Mouse (Mus musculus): ENCODE measurements around the gene Erbb3.
"Not testable (repeated sequence)": the region's sequence is repeated elsewhere in the genome, so short reads cannot be mapped to it uniquely, and the experiment has no call there.

Erbb3 gene

DNA sequence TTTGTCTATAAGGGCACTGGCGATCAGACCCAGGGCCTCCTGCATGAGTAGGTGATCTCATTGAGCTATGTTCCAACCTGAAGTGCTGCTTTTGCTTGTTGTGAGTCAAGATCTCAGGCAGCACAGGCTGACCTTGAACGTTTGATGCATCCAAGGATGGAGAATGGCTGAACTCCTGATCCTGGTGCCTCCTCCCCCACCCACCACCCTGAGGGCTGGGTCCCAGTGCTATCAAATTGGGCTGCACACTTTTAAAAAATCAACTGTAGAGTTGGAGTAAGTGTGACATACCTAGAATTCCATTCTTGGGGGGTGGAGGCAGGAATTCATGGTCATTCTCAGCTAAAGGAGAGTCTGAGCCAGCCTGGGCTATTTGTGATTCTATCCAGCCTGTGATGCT, 17.0 kb upstream of the Erbb3 start:
- no peak for DNase-seq

DNA sequence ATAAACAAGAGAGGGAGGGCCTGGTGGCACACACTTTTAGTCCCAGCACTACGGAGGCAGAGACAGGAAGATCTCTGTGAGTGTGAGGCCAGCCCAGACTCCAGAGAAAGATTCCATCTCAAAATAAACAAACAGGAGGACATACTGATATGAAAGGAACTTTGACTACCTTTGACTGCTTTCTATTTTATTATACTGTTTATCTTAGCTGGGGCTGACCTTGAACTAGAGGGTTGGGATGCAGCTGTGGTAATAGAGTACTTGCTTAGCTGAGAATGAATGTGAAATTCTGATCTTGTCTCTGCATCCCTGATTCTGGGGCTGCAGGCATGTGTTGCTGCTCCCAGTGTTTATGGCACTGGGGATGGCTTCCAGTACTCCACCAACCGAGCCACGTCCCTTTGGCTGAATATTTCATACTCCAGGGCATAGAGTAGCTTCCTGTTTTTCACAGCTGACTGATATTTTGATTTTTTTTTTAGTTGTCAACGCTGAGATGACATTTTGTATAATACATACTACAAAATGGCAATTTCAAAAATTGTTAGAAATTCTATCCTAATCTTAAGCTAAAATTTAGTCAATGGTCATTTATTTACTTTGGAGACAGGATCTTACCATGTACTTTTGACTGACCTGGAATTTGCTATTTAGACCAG, 13.1 kb upstream of the Erbb3 start:
- DNase-seq, result no peak

DNA sequence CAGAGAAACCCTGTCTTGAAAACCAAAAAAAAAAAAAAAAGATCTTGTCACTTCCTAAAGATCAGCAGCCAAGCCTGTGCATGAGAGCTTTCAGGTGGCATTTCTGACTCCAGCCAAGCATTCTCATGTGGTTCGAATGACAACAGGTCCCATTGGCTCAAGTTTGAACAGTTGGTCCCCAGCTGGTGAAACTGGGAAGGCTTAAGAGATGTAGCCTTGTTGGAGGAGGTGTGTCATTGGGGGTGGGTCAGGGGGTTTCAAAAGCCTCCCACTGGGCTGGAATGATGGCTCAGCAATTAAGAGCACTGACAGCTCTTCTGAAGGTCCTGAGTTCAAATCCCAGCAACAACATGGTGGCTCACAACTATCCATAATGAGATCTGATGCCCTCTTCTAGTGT, 12.0 kb upstream of the Erbb3 start:
- DNase-seq, result no peak

DNA sequence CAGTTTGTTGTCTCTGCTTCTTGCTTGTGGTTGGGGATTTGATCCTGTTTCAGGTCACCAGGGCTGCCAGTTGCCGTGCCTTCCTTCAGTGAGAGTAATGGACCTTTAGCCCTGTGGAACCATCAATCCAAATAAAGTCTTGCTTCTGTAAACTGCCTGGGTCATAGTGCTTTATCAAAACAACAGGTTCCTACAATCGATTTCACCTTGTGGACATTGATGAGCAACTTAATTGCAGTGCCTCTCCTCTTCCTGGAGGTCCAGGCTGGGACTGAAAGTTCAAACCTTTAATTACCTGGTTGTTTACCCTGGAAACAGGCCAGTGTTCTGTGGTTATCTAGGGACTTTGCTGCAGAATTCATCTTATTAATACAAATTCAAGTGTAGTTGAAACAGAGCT, 9.0 kb upstream of the Erbb3 start:
- no peak for DNase-seq

DNA sequence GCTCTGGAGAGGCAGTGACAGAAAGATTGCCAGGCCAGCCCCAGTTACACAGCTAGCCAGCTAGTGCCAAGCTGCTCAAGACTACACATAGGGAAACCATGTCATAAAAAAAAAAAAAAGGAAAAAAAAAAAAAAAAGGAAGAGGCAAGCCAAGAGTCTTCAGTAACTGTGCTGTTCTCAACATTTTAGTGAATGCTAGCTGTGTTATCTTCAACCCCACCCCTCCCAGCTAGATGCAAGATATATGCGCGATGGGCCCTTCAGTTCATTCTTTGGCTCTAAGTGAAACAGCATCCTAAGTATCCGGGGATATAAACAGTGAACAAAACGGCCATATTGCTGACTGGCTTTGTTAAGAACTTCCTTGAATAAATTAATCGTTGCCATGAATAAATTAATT, 3.3 kb upstream of the Erbb3 start:
- no peak for DNase-seq

DNA sequence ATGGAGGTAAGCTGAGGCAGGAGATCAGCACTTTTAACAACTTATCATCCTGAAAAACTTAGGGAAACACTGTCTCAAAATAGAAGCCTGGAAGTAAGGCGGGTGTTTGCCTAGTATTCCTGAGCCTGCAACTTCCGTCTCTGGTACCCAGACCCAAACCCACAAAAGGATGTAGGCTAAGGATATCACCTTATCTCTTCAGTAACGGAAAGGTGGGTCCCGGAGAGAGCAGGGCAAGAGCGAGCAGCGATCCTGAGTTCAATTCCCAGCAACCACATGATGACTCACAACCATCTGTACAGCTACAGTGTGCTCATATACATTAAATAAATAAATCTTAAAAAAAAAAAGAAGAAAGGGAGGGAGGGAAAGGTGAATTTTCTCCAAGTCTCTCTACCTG, 2.0 kb upstream of the Erbb3 start:
- no peak for DNase-seq

DNA sequence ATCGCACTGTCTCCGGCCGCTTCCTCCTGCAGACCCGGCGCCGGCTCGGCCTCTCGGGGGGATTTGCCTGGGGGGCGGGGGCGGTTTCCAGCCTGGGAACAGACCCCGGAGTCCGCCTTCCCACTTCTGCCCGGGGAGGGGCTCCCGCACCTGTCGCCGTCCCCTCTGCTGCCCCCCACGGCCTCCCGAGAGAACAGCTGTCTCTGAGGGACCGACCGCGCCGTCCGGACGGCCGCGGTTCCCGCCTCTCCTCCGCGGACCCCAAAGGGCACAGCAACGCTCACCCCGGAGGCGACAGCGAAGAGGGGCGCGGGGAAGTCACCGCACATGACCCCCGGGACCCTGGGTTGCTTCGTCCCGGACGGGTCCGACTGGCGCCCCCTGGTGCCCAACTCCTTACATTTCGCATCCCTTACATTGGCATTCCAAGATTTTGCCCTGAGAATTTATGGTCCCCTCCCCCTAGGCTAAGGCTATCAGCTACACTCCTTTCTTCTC, 790 bp upstream of the Erbb3 start:
- peak; percentile 69 to 72 for DNase-seq

DNA sequence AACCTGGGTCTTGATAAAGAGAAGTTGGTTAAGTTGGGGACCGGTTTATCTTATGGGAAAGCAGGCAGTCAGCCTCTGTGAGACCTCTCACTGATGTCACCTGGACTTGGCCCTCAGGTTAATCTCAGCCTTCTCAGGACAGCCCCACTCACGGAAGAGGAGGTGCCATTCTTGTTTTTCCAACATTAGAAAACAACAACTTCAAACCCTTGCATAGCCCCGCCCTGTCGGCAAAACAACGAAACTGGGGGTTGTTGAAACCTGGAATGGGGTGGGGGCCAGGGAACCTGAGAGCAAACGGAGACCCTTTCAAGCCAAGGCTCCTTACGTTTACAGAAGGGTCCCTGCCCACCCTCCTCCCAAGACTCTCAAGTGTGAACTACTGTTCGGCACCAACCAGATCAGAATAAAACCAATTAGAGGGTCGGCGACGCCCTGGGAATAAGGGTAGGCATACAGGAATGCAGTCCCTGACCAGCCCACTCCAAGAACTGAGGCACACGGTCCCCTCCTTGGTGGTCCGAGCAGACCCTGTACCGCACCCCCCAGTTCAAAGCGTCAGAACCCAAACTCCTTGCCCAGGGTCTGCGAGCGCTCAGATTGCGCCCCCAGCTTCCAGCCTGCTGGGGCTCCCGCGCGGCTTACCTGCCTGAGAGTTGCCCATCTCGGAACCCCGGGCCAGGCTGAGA, 533 bp downstream of the Erbb3 start:
- no peak for DNase-seq

DNA sequence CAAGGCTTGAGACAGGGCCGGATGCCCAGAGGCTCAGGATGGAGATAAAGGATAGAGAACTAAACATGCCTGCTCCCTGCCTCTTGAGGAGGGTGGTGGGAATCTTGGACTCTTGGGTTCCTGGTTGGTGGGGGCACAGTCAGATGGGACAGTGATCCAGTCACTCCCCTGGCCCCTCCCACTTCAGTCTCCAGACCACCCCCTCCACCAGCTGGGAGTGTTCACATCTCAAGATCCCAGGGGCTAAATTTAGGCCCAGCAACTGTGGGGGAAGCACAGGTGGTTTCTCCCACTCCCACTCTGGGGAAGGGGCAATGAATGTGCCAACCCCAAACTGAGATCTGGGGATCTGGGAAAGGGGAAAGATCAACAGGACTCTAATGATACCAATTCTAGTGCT, 1.3 kb downstream of the Erbb3 start:
- DNase-seq, result no peak

DNA sequence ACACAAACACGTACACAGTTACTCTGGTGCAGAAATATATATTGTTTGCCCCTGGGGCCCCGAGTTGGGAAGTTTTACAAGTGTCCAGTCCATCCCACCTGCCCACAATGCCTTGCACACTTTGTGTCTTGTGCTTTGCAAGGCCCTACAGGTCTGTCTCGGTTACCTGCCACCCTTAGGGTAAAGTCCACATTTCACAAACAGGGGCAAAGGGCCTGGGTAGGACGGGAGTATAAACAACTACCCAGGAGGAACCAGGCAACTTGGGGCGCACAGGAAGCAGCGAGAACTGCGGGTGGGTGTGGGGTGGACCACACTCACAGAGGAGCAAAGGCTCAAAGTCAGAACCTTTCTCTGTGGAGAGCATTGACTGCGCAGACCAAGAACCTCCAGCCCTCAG, 1.8 kb downstream of the Erbb3 start:
- DNase-seq, result no peak

DNA sequence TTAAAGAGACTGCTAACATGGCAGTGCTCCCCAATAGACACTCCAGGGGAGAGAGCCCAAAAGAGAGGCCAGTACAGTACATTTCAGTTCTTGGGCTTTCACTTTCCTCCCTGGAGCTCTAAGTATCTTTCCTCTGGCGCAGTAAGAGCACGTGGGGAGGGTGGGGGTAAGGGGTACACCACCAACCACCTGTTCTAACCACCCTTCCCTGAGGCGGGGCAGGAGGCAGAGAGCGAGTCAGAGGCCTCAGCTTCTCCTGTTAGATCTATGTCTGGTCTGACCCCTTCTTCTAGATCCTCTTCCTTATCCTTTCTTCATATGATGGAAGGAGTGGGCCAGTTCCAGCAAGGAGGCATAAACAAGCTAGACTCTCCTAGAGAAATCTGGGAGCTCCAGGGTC, 2.3 kb downstream of the Erbb3 start:
- no peak for DNase-seq

DNA sequence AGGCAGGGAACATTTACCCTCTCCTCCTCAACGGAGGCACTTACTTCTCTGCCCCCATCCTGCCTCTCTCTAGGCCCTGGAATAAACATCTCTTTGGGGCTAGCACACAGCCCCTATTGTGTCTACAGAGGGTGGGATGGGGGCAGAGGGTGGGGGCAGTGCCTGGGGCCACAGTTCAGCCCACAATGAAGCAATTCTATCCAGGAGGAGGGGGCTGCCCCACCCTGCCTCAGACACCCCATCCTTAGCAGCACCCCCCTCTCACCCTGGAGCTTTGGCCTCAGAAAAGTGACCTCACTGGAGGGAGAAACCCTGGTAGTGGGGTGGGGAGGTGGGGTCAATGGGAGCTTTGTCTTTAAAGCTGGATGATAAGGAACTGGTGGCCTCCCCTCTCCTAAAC, 2.9 kb downstream of the Erbb3 start:
- DNase-seq, result no peak

DNA sequence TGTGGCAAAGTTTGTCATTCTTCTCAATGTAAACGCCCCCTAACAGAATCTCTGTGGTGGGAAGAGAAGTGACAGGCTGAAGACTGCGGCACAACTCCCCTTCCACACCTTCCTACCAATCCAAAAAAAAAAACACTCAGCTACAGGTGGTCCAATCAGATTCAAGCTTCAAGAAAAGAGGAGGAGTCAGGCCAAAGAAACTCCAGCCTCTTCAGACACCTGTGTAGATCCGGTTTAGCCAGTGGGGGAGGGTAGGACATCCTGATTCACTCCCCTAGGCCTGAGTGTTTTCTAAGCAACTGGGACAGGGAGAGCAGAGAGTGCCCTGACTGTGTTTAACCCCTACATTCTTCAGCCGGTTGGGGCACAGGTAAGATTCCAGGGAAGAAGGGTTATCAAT, 5.1 kb downstream of the Erbb3 start:
- no peak for DNase-seq

DNA sequence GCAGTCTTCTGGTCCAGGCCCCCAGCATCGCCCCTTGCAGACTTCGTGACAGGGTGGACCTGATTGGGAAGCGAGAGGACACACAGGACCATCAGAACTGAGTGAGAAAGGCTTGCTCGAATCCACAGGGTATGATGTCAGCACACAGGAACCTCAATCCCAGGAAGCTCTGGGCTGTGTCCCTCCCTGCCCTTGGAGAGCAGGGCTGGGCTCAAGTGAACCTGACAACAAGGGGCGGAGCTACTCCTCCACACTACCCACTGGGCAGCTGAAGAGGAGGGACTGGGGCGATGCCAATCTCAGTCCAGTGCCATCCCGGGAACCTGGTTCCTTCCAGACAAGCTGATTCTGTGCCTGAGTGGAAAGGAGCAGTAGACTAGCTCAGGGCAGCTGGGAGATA, 5.8 kb downstream of the Erbb3 start:
- peak; percentile 28 to 48 for DNase-seq

DNA sequence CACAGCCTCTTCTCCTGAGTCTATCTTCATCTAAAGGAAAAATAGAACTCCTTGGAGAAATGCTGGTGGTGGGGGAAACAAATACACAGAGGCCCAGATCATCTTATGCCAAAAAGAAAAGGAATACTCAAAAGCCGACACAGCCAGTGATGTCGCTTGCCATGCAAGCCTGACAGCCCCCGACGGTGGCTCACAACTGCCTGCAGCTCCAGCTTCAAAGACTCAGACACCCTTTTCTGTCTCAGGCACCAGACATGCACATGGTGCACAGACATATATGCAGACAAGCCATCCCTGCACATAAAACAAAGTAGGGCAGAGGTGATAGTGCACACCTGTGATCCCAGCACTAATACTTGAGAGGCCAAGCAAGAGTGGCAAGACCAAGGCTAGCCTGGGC, 9.7 kb downstream of the Erbb3 start:
- no peak for DNase-seq

DNA sequence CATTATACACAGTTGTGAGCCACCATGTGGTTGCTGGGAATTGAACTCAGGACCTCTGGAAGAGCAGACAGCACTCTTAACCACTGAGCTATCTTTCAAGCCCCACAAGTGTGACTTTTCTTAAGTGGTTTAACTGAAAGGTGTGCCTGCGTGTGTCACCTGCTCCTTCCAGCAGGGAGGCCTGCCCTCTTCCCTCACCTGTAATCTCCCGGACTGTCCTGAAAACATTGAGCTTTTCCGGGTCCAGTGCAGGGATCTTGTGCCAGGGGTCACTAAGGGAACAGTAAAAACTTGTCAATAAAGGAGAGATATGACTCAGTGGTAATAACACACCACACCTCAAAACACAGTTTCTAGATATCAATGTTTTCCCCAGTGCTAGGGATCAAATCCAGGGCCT, 10.2 kb downstream of the Erbb3 start:
- no peak for DNase-seq

DNA sequence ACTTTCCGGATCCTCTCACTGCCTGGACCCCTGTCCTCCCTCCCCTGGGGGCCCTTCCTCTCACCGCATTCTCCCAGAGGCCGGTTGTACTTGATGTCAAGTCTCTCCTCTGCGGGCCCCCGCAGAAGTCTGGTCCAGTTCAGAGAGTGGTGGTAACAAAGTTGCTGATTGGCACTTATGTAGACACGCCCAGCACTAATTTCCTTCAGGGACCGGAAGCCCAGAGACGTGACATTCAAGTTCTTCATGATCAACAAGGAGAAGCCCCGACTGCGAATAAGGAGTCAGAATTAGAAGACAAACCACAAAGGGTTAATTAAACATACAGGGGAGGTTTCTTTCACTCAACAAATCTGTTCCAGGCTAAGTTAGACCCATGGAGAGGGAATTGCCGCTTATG, 11.1 kb downstream of the Erbb3 start:
- DNase-seq, result no peak

DNA sequence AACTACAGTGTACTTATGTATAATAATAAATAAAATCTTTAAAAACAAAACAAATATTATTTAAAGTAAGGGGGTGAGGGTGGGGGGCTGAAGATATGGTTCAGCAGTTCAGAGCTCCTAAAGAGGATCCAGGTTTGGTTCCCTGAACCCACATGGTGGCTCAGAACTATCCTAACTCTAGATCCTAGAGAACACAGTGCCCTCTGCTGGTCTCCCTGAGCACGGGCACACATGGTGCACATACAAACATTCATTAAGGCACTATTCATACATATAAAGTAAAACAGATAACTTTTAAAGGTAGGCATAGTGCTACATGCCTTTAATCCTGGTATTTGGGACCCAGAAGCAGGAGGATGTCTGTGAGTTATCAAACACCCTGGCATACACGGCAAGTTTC, 14.4 kb downstream of the Erbb3 start:
- no peak for DNase-seq

DNA sequence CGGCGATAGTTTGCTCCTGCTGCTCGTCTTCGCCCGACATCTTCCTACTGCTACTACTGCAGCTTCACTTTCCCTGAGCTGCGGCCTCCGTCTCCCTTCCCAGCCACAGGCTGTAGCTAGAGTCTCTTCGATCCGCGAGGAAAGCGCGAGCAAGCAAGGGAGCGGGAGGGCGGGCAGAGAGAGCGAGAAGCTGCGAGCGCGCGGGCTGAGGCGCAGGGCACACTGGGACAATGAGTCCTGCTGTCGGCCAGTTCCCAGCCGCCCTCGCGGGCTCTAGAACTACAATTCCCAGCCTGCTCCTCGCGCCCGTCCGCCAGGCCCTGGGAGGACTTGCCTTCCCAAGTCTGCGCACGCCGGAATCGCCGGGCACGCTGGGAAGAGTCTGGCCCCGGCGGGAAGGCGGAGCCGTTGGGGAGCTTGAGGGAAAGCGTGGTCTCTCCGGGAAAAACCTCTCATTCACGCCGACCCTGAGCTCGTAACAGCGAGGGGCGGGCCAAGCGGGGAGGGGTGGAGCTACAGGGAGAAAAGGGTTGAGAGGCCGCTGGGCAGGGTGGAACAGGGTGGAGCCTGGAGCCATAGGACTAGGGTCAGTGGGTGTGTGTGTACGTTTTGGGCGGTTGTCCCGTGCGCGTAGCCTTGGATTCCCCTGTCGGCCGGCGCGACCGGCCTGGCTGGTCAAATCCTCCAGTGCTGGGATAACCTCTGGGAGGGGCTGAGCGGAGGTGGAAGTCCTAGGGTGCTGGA, 23.5 kb downstream of the Erbb3 start, which contains the start of gene Pa2g4:
TSS of gene Pa2g4 (minus strand) at position 200 of the 744 bp plus-strand sequence.
- DNase-seq, result peak; percentile 96 to 98

DNA sequence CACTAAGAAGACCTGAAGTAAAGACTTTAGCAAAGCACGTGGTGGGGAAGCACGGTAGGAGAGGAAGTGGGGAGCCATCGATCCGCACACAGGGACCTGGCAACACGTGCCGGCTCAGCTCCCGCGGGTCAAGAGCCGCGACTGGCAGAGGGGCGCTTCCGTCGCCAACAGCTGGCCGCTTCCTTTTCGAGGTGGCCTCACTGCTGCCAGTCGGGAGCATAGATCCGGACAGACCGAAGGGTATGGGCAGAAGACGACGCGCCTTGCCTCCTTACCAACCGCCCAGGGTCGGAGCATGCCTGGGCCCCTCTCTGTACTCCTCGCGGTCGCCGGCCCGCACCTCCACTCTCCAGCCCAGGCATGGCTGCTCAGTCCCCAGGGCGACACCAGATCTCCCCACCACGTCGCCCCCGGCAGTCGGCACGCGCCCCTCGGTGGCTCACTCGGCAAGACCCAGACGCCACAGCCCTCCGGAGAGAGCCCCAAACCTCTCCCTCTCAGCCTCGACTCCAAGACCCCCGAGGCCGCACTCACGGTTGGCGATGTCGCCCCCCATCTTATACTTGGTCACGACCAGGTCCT, 24.2 kb downstream of the Erbb3 start:
- DNase-seq, result peak in 1 of 2 experiments; percentile 38

DNA sequence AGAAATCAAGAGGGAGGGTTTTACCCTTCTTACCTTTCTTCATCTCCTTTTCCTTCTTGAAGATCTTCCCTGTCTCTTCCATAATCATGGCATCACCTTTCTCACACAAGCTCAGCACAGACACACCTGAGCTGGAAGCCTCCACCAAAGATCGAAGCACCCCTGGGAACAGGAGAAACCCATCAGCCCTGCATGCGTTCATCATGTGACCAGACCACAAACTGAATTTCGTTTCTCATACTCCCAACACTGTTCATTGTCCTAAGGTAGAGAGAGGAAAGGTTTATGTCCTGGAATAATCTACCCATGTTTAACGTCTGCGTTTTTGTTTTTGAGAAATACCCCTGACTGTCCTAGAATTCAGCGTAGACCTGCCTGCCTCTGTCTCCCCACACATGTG, 25.9 kb downstream of the Erbb3 start:
- DNase-seq, result no peak

DNA sequence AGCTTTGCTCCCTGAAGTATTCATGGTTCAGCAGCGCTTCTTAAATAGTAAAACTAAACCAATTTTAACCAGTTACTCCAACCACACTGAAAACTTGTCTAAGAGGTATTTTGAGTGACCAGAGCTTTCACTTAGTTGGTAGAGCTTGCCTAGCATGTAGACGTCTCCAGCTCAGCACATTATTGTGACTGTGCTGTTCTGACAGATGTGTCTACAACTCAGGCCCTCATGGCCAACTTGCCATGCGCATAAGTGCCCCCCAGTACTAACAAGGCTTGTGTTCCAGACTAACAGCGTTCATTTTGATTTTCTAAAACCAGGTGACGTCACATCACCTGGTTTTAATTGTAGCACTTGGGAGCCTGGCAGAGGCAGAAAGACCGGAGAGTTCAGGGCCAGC, 32.5 kb downstream of the Erbb3 start:
- DNase-seq, result no peak

DNA sequence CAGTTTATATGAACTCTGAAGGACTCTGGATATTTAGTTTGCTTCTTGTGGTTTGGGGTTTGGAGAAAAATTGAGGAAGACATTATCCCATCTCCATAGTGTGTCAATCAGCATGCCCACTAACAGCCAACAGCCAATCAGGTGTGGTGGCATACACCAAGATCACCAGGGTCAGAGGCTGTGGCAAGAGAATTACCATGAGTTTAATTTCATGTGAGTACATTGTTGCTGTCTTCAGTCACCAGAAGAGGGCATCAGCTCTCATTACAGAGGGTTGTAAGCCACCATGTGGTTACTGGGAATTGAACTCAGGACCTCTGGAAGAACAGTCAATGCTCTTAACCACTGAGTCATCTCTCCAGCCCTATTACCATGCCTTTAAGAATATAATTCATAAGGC, 33.2 kb downstream of the Erbb3 start:
- no peak for DNase-seq

DNA sequence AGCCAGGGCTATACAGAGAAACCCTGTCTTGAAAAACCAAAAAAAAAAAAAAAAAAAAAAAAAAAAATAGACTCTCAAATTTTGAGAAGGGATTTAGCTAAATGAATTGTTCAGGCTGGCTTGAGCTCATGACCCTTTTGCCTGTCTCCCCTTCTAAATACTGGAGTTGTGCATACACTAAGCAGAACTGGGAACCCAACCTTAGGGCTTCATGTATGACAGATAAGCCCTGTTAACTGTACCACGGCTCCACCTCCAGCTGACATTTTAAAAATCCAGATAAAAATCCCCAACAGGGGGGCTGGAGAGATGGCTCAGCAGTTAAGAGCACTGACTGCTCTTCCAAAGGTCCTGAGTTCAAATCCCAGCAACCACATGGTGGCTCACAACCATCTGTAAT, 33.9 kb downstream of the Erbb3 start:
- not testable (repeated sequence) for DNase-seq
